Mouse (Mus musculus): ENCODE measurements around the gene Diras2. TPM values are rescaled to one million over a fixed set of nuclear protein-coding genes. Genes with fewer than 3 reads are reported as not detected.
A peak's percentile ranks its signal among the peaks of the same experiment; 100 is the strongest.

Gene Diras2
- polyA plus RNA-seq, 1 experiment: 0.30 TPM

GRCm38 (mm10) chr13:52469795-52470690 lies 61.0 kb downstream of the Diras2 start:
- Histone ChIP-seq H3K36me3 (ENCODE audit: control insufficient read depth, insufficient read depth) (no peaks in the 10 kb centered on the region), H3K27me3 (ENCODE audit: control insufficient read depth, insufficient read depth, insufficient read length) (no peaks in the 10 kb centered on the region), H3ac (ENCODE audit: control insufficient read depth, insufficient read length) (no peak overlapping the region), H3K79me2 (ENCODE audit: control insufficient read depth, insufficient read depth) (no peaks in the 10 kb centered on the region), H3K4me2 (ENCODE audit: low read depth) (peak overlapping the region; percentile 66), H3K4me3 (no peak overlapping the region)
- TF ChIP-seq MYOD1 (IDR thresholded peaks at IDR 0.05; ENCODE audit: control insufficient read depth in 1 of 3, insufficient read length in 2 of 3, low read depth in 2 of 3): peak in 2 of 3 experiments; percentile 61 to 64
- TF ChIP-seq CEBPB (IDR thresholded peaks at IDR 0.05; ENCODE audit: insufficient read depth, poor library complexity, severe bottlenecking): no peak

- H3K4me2 ChIP-seq (ENCODE audit: low read depth): no peak overlapping the region
- no peak overlapping the region for H3K4me3 ChIP-seq
- H3K36me3 ChIP-seq (ENCODE audit: control insufficient read depth, insufficient read depth): no peaks in the 10 kb centered on the region
- no peak overlapping the region for H3ac ChIP-seq (ENCODE audit: control insufficient read depth, insufficient read length)
- H3K79me2 ChIP-seq (ENCODE audit: control insufficient read depth, insufficient read depth): no peaks in the 10 kb centered on the region
- TF ChIP-seq REST (IDR thresholded peaks at IDR 0.05; ENCODE audit: insufficient read depth, insufficient read length) (no peak), TCF12 (IDR thresholded peaks at IDR 0.05; ENCODE audit: insufficient read depth, poor library complexity, severe bottlenecking) (no peak), MAX (IDR thresholded peaks at IDR 0.05; ENCODE audit: low read depth) (no peak), MYOD1 (IDR thresholded peaks at IDR 0.05; ENCODE audit: control insufficient read depth in 1 of 3, insufficient read length in 2 of 3, low read depth in 2 of 3) (no peak), TCF3 (IDR thresholded peaks at IDR 0.05; ENCODE audit: insufficient read length, low read depth) (no peak), E2F4 (IDR thresholded peaks at IDR 0.05; ENCODE audit: insufficient read depth) (no peak), POLR2AphosphoS2 (IDR thresholded peaks at IDR 0.05; ENCODE audit: insufficient read length, low read depth) (no peak), CEBPB (IDR thresholded peaks at IDR 0.05; ENCODE audit: insufficient read depth, poor library complexity, severe bottlenecking) (no peak), MYOG (IDR thresholded peaks at IDR 0.05; ENCODE audit: control insufficient read depth in 1 of 3, insufficient read depth in 1 of 3, insufficient read length in 2 of 3, low read depth in 2 of 3) (no peak), POLR2A (IDR thresholded peaks at IDR 0.05; ENCODE audit: insufficient read length, low read depth) (no peak), USF1 (IDR thresholded peaks at IDR 0.05; ENCODE audit: low read depth) (no peak), SRF (IDR thresholded peaks at IDR 0.05; ENCODE audit: control insufficient read depth, insufficient read length, low read depth) (no peak)
- H3K27me3 ChIP-seq (ENCODE audit: control insufficient read depth, insufficient read depth, insufficient read length): no peaks in the 10 kb centered on the region
These were observed 65.9 kb downstream of the Diras2 start for GRCm38 (mm10) chr13:52465141-52465540.

GRCm38 (mm10) chr13:52459982-52460381 lies 71.1 kb downstream of the Diras2 start:
- H3K4me3 ChIP-seq: no peak overlapping the region
- H3K4me2 ChIP-seq (ENCODE audit: low read depth): no peak overlapping the region
- TF ChIP-seq E2F4 (IDR thresholded peaks at IDR 0.05; ENCODE audit: insufficient read depth) (no peak), TCF3 (IDR thresholded peaks at IDR 0.05; ENCODE audit: insufficient read length, low read depth) (no peak), TCF12 (IDR thresholded peaks at IDR 0.05; ENCODE audit: insufficient read depth, poor library complexity, severe bottlenecking) (no peak)
- H3K79me2 ChIP-seq (ENCODE audit: control insufficient read depth, insufficient read depth): no peaks in the 10 kb centered on the region
- no peak overlapping the region for H3ac ChIP-seq (ENCODE audit: control insufficient read depth, insufficient read length)
- H3K36me3 ChIP-seq (ENCODE audit: control insufficient read depth, insufficient read depth): no peaks in the 10 kb centered on the region
- H3K27me3 ChIP-seq (ENCODE audit: control insufficient read depth, insufficient read depth, insufficient read length): no peaks in the 10 kb centered on the region

GRCm38 (mm10) chr13:52457889-52458324 lies 73.2 kb downstream of the Diras2 start:
- Histone ChIP-seq H3K4me3 (no peak overlapping the region), H3K27me3 (ENCODE audit: control insufficient read depth, insufficient read depth, insufficient read length) (no peaks in the 10 kb centered on the region), H3K79me2 (ENCODE audit: control insufficient read depth, insufficient read depth) (no peaks in the 10 kb centered on the region), H3ac (ENCODE audit: control insufficient read depth, insufficient read length) (no peak overlapping the region), H3K36me3 (ENCODE audit: control insufficient read depth, insufficient read depth) (no peaks in the 10 kb centered on the region), H3K4me2 (ENCODE audit: low read depth) (no peak overlapping the region)
- TF ChIP-seq POLR2A (IDR thresholded peaks at IDR 0.05; ENCODE audit: insufficient read length, low read depth): no peak
- no peak for TF ChIP-seq E2F4 (IDR thresholded peaks at IDR 0.05; ENCODE audit: insufficient read depth)
- TF ChIP-seq TCF12 (IDR thresholded peaks at IDR 0.05; ENCODE audit: insufficient read depth, poor library complexity, severe bottlenecking): no peak
- TF ChIP-seq USF1 (IDR thresholded peaks at IDR 0.05; ENCODE audit: low read depth): no peak
- no peak for TF ChIP-seq CEBPB (IDR thresholded peaks at IDR 0.05; ENCODE audit: insufficient read depth, poor library complexity, severe bottlenecking)
- no peak for TF ChIP-seq MYOD1 (IDR thresholded peaks at IDR 0.05; ENCODE audit: control insufficient read depth in 1 of 3, insufficient read length in 2 of 3, low read depth in 2 of 3)
- no peak for TF ChIP-seq TCF3 (IDR thresholded peaks at IDR 0.05; ENCODE audit: insufficient read length, low read depth)
- no peak for TF ChIP-seq POLR2AphosphoS2 (IDR thresholded peaks at IDR 0.05; ENCODE audit: insufficient read length, low read depth)
- TF ChIP-seq MYOG (IDR thresholded peaks at IDR 0.05; ENCODE audit: control insufficient read depth in 1 of 3, insufficient read depth in 1 of 3, insufficient read length in 2 of 3, low read depth in 2 of 3): no peak
- no peak for TF ChIP-seq MAX (IDR thresholded peaks at IDR 0.05; ENCODE audit: low read depth)
- no peak for TF ChIP-seq SRF (IDR thresholded peaks at IDR 0.05; ENCODE audit: control insufficient read depth, insufficient read length, low read depth)
- no peak for TF ChIP-seq REST (IDR thresholded peaks at IDR 0.05; ENCODE audit: insufficient read depth, insufficient read length)

GRCm38 (mm10) chr13:52457177-52457888 lies 73.7 kb downstream of the Diras2 start:
- Histone ChIP-seq H3K4me3 (no peak overlapping the region), H3K36me3 (ENCODE audit: control insufficient read depth, insufficient read depth) (no peaks in the 10 kb centered on the region), H3K27me3 (ENCODE audit: control insufficient read depth, insufficient read depth, insufficient read length) (no peaks in the 10 kb centered on the region), H3ac (ENCODE audit: control insufficient read depth, insufficient read length) (no peak overlapping the region), H3K4me2 (ENCODE audit: low read depth) (no peak overlapping the region), H3K79me2 (ENCODE audit: control insufficient read depth, insufficient read depth) (no peaks in the 10 kb centered on the region)
- TF ChIP-seq CEBPB (IDR thresholded peaks at IDR 0.05; ENCODE audit: insufficient read depth, poor library complexity, severe bottlenecking) (no peak), SRF (IDR thresholded peaks at IDR 0.05; ENCODE audit: control insufficient read depth, insufficient read length, low read depth) (no peak), REST (IDR thresholded peaks at IDR 0.05; ENCODE audit: insufficient read depth, insufficient read length) (no peak), MAX (IDR thresholded peaks at IDR 0.05; ENCODE audit: low read depth) (no peak), TCF3 (IDR thresholded peaks at IDR 0.05; ENCODE audit: insufficient read length, low read depth) (no peak), MYOG (IDR thresholded peaks at IDR 0.05; ENCODE audit: control insufficient read depth in 1 of 3, insufficient read depth in 1 of 3, insufficient read length in 2 of 3, low read depth in 2 of 3) (no peak), TCF12 (IDR thresholded peaks at IDR 0.05; ENCODE audit: insufficient read depth, poor library complexity, severe bottlenecking) (no peak), USF1 (IDR thresholded peaks at IDR 0.05; ENCODE audit: low read depth) (no peak), POLR2A (IDR thresholded peaks at IDR 0.05; ENCODE audit: insufficient read length, low read depth) (no peak), POLR2AphosphoS2 (IDR thresholded peaks at IDR 0.05; ENCODE audit: insufficient read length, low read depth) (no peak), MYOD1 (IDR thresholded peaks at IDR 0.05; ENCODE audit: control insufficient read depth in 1 of 3, insufficient read length in 2 of 3, low read depth in 2 of 3) (no peak), E2F4 (IDR thresholded peaks at IDR 0.05; ENCODE audit: insufficient read depth) (no peak)

All from myocyte (in vitro differentiated cells).